Mouse (Mus musculus): ENCODE results near the gene Olfr165.
"Not testable (repeated sequence)": the region's sequence is repeated elsewhere in the genome, so short reads cannot be mapped to it uniquely, and the experiment has no call there.

The Olfr165 gene

DNA sequence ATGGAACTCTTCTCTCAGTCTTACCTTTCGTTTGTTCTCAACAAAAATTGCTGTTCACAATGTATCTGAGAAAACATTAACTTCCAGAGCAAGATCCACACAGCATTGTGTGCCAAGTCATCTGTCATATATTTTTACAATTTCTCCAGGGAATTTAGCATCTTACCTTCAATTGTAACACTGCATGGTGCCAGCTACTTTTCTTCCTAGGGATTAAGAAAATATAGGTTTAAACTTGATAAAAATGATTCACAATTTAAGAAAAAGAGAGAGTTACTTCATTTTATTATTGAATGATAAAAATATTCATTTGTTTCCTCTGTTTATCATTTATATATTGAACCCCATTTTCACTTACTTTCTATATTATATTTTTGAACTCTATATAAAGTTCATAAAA, at the start of gene Olfr165:
TSS of gene Olfr165 (minus strand) at position 101 of the 400 bp plus-strand sequence.
- DNase-seq (ENCODE audit: extremely low read depth, low read depth, low spot score) = no peak

DNA sequence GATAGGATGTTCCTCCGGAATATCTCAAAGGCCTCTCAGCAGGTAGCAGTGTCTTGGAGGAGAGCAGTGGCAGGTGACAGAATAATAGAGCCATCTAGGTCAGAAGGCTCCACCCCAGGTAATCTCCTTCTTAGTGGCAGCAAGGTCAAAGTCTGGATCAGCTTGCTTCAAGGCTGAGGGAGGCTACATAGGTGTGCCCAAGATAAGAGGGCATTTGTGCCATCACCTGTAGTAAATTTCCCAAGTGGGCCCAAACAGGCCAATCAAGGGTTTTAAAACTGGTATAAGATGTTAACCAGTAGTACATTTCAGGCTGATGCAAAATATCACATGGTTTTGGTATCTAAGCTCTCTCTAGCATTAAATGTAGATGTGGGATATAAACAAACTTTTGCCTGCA, 41.4 kb upstream of the Olfr165 start:
- no peak for DNase-seq (ENCODE audit: extremely low read depth, low read depth, low spot score)

DNA sequence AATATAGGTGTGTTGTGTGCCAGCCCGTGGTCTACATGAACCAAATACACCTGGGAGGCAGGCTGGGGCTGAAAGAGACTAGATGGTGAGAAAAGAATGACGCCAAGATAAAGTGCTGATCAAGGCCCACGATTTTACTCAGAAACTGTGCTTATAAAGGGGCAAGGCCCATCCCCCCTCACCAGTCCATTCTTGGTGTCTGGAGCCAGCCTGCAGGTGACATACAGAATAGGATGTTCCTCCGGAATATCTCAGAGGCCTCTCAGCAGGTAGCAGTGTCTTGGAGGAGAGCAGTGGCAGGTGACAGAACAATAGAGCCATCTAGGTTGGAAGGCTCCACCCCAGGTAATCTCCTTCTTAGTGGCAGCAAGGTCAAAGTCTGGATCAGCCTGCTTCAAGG, 35.8 kb upstream of the Olfr165 start:
- DNase-seq (ENCODE audit: extremely low read depth, low read depth, low spot score) = not testable (repeated sequence)

DNA sequence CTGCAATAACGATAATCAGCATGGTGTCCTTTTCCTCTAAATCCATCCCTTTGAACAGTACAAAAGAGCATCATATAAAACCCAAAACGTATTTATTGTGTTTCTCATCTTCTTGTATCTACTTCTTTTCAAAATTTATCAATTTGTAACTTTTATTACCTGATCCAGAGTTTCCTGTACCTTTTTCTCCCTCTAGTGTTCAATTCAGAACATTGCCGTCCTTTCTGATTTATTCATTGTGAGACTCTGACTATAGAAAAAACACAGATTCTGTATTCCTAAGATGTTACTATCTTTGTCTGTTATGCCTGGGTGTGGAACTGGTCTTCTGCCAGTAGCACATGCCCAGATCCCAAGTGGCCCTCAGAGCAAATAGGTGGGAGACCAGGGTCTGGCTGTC, 35.0 kb downstream of the Olfr165 start:
- DNase-seq (ENCODE audit: extremely low read depth, low read depth, low spot score) = no peak
